Mouse (Mus musculus): ENCODE results near the gene Cdc6. TPM values are rescaled to one million over a fixed set of nuclear protein-coding genes. Genes with fewer than 3 reads are reported as not detected.
"Not testable (repeated sequence)": the region's sequence is repeated elsewhere in the genome, so short reads cannot be mapped to it uniquely, and the experiment has no call there.

The Cdc6 gene
- polyA plus RNA-seq, 1 experiment from 2014 or later: 96.3 TPM

DNA sequence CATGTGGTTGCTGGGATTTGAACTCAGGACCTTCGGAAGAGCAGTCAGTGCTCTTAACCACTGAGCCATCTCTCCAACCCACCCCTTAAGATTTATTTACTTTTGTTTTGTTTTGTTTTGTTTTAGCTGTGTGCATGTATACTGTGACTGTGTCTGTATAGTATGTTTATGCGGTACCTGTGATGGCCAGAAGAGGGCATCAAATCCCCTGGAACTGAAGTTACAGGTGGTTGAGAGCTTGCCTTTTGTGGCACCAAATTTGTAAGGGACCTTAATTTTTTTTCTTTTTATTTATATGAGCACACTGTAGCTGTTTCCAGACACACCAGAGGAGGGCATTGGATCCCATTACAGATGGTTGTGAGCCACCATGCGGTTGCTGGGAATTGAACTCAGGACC, 8.8 kb downstream of the Cdc6 start:
- H3K36me3 ChIP-seq (ENCODE audit: control insufficient read depth, insufficient read depth, low read length): peaks cover 77% of the 10 kb centered on the region
- ATAC-seq (replicated peaks; ENCODE audit: low FRiP score); DNase-seq (ENCODE audit: low spot score); H3K4me3 ChIP-seq (ENCODE audit: low read depth, low read length); H3K27me3 ChIP-seq (replicated peaks; ENCODE audit: control insufficient read depth, insufficient read depth, low read length); H3K4me2 ChIP-seq; H3K9me3 ChIP-seq (ENCODE audit: control insufficient read depth, low read length); H3K27ac ChIP-seq (ENCODE audit: low read depth, low read length); H3K9ac ChIP-seq (ENCODE audit: low read depth, low read length): not testable (repeated sequence)
- peaks cover 19% of the 10 kb centered on the region for H3K4me1 ChIP-seq (replicated peaks; ENCODE audit: control insufficient read depth, insufficient read depth, low read length)
- 92% methylated on average over 3 of the region's 3 CpGs for WGBS

DNA sequence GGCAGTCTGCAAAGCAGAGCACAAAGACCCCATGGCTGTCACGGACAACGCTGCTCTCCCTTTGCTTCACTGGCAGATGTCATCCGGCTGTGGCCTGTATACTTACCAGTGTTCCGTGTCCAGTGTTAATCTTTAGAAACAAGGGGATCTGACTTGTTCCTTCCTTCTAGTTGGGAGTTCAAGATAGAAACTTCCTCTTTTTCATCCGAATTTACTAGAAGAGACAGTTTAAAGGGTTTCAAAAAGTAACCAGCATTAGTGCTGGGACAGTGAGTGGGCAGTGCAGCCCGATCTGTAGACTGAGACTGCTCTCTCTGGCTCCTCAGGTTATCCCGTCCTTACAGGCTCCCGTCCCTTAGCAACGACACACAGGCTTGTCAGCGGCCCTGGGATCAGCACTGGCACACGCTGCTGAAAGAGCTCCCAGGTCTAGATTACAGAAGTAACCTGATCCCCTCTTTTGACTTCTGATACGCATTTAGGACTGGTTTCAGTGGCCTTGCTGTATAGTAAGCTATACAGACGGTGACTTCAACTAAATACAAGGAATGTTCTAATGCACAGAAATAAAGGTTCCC, 9.9 kb downstream of the Cdc6 start:
- ATAC-seq (replicated peaks; ENCODE audit: low FRiP score) (no peak), DNase-seq (ENCODE audit: low spot score) (no peak)
- Histone ChIP-seq H3K36me3 (ENCODE audit: control insufficient read depth, insufficient read depth, low read length) (peaks cover 71% of the 10 kb centered on the region), H3K9me3 (ENCODE audit: control insufficient read depth, low read length) (no peaks in the 10 kb centered on the region), H3K9ac (ENCODE audit: low read depth, low read length) (peak overlapping the region; percentile 16; the same call in 1 of the 2 replicates), H3K27me3 (replicated peaks; ENCODE audit: control insufficient read depth, insufficient read depth, low read length) (no peaks in the 10 kb centered on the region), H3K27ac (ENCODE audit: low read depth, low read length) (peak overlapping the region; percentile 6), H3K4me1 (replicated peaks; ENCODE audit: control insufficient read depth, insufficient read depth, low read length) (peaks cover 10% of the 10 kb centered on the region), H3K4me3 (ENCODE audit: low read depth, low read length) (no peak overlapping the region), H3K4me2 (no peak overlapping the region)
- 57% methylated on average over 13 of the region's 13 CpGs for WGBS

DNA sequence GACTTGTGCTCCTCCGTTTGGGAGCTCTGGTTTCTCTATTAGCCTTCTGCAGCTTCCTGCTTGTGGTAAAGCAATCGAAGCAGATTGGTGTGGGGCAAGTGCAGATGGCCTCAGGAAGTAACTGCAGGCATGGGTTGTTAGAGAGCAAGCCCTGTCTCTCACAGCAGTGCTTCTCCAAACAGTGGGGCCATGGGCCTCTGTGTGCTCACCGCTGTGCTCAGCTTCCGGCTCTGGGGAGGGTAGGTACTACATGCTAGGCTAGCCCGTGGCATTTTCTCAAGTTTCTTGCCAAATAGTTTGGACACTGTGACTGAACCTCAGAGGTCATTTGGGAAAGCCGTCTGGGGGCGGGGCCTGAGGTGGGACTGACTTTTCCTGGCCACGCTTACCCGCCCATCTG, 10.6 kb downstream of the Cdc6 start:
- peak; percentile 53 for ATAC-seq (replicated peaks; ENCODE audit: low FRiP score)

DNA sequence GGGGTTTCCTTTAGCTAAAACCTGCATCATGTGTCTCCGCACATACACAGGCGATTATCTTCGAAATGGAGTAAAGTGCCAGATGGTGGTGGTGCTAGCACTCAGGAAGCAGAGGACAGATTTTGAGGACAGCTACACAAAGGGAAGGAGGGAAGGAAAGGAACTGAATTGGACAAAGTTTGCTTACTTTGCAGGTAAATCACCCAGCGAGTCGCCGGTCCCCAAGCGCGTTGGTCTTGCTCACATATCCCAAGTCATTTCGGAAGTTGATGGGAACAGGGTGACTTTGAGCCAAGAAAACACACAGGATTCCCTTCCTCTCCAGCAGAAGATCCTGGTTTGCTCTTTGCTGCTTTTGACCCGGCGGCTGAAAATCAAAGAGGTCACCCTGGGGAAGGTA, 11.4 kb downstream of the Cdc6 start:
- Histone ChIP-seq H3K36me3 (ENCODE audit: control insufficient read depth, insufficient read depth, low read length) (peaks cover 61% of the 10 kb centered on the region), H3K4me1 (replicated peaks; ENCODE audit: control insufficient read depth, insufficient read depth, low read length) (peaks cover 13% of the 10 kb centered on the region), H3K9ac (ENCODE audit: low read depth, low read length) (no peak overlapping the region), H3K27ac (ENCODE audit: low read depth, low read length) (no peak overlapping the region), H3K9me3 (ENCODE audit: control insufficient read depth, low read length) (no peaks in the 10 kb centered on the region), H3K27me3 (replicated peaks; ENCODE audit: control insufficient read depth, insufficient read depth, low read length) (no peaks in the 10 kb centered on the region), H3K4me2 (no peak overlapping the region), H3K4me3 (ENCODE audit: low read depth, low read length) (no peak overlapping the region)
- WGBS: 95% methylated on average over 11 of the region's 11 CpGs
- ATAC-seq (replicated peaks; ENCODE audit: low FRiP score) (no peak), DNase-seq (ENCODE audit: low spot score) (no peak)

More for the DNA sequence above, 10.6 kb downstream of the Cdc6 start:
- 57% methylated on average over 9 of the region's 9 CpGs for WGBS
- Histone ChIP-seq H3K27me3 (replicated peaks; ENCODE audit: control insufficient read depth, insufficient read depth, low read length) (no peaks in the 10 kb centered on the region), H3K9me3 (ENCODE audit: control insufficient read depth, low read length) (no peaks in the 10 kb centered on the region), H3K4me2 (0 out of 2 replicates have a peak overlapping the region, but pooled peaks have one; percentile 5), H3K9ac (ENCODE audit: low read depth, low read length) (peak overlapping the region; percentile 16; the same call in 1 of the 2 replicates), H3K4me3 (ENCODE audit: low read depth, low read length) (no peak overlapping the region), H3K36me3 (ENCODE audit: control insufficient read depth, insufficient read depth, low read length) (peaks cover 68% of the 10 kb centered on the region), H3K27ac (ENCODE audit: low read depth, low read length) (peak overlapping the region; percentile 6), H3K4me1 (replicated peaks; ENCODE audit: control insufficient read depth, insufficient read depth, low read length) (peaks cover 10% of the 10 kb centered on the region)
- no peak for DNase-seq (ENCODE audit: low spot score)

DNA sequence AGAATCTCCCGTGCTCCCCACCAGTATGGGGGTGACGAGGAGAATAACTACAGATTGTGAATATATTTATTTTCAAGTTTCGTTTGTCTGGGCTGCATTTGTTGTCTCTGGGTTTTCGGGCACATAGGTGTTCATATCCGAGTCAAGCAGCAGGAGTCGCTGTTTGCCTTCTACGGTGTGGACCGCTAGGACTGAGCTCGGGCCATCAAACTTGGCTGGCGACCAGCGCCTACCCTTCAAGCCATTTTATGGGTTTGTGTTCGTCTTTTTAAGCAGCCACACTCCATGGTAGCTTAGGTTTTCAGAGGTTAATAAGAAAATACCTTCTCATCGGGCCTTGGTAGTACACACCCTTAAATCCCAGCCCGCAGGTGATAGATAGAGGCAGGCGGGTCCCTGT, 14.2 kb downstream of the Cdc6 start:
- ATAC-seq (replicated peaks; ENCODE audit: low FRiP score); H3K27me3 ChIP-seq (replicated peaks; ENCODE audit: control insufficient read depth, insufficient read depth, low read length); H3K27ac ChIP-seq (ENCODE audit: low read depth, low read length); H3K4me2 ChIP-seq; H3K4me3 ChIP-seq (ENCODE audit: low read depth, low read length); H3K9me3 ChIP-seq (ENCODE audit: control insufficient read depth, low read length); DNase-seq (ENCODE audit: low spot score); H3K9ac ChIP-seq (ENCODE audit: low read depth, low read length): not testable (repeated sequence)
- peaks cover 43% of the 10 kb centered on the region for H3K36me3 ChIP-seq (ENCODE audit: control insufficient read depth, insufficient read depth, low read length)
- WGBS: 69% methylated on average over 15 of the region's 15 CpGs
- peaks cover 34% of the 10 kb centered on the region for H3K4me1 ChIP-seq (replicated peaks; ENCODE audit: control insufficient read depth, insufficient read depth, low read length)

DNA sequence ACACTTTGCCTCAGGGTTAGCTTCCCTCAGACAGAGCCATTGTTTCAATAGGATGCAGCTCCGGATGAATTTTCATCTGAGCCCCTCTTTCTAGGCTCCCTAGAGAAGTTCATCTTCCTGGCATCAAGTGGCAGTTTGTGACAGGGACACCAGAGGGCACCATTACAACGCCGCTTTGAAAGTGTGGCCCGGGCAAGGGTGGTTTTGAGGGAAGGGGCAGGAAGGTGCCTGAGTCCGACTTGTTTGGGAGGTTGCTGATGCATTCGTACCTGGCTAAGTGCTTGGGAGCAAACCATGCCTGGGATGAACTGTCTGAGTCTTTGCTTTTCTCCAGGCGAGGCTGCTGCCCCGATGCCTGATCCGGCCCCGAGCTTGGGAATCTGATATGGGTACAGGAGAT, 14.7 kb downstream of the Cdc6 start:
- Histone ChIP-seq H3K4me1 (replicated peaks; ENCODE audit: control insufficient read depth, insufficient read depth, low read length) (peaks cover 34% of the 10 kb centered on the region), H3K36me3 (ENCODE audit: control insufficient read depth, insufficient read depth, low read length) (peaks cover 38% of the 10 kb centered on the region)
- not testable (repeated sequence) for H3K4me2 ChIP-seq; H3K4me3 ChIP-seq (ENCODE audit: low read depth, low read length); H3K9me3 ChIP-seq (ENCODE audit: control insufficient read depth, low read length); H3K27ac ChIP-seq (ENCODE audit: low read depth, low read length); DNase-seq (ENCODE audit: low spot score); H3K27me3 ChIP-seq (replicated peaks; ENCODE audit: control insufficient read depth, insufficient read depth, low read length); ATAC-seq (replicated peaks; ENCODE audit: low FRiP score); H3K9ac ChIP-seq (ENCODE audit: low read depth, low read length)
- WGBS: 64% methylated on average over 10 of the region's 10 CpGs

DNA sequence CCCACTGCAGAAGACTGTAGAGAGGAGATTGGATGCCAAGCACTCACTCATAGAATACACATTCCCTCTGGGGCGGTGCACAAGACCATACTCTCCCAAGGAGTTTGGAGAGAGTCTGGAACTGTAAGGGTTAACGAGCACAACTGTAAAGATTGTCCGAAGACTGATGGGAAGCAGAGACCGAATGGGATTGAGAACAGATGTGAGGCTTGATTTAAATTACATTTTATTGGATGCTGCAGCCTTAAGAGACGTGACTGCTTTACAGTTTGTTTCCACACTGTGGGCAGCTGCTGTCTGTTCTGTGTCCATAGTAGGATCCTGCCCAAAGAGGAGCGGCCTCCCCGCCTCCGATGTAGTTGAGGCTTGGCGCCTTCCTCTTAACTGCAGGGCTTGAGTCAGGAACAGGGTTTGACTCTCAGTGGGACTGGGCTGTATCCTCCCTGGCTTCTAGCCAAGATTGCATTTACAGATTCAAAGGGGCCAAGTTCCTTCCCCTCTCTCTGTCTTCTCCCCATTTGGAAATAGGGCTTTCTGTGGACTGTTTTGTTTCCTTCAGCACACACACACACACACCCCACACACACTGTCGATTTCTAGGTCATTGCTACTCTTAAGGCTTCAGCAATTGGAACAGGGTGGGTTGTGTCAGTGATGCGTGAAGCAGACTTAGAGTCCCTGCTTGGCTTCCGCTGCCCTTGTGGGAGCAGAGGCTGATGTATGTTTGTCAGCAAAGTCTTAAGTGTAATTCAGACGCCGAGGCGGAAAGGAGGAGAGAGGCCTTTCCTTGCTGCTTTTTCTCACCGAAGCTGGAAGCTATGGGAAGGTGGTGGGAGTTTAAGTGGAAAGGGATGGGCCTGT, 15.5 kb downstream of the Cdc6 start:
- Histone ChIP-seq H3K36me3 (ENCODE audit: control insufficient read depth, insufficient read depth, low read length) (peaks cover 32% of the 10 kb centered on the region), H3K4me1 (replicated peaks; ENCODE audit: control insufficient read depth, insufficient read depth, low read length) (peaks cover 36% of the 10 kb centered on the region)
- not testable (repeated sequence) for DNase-seq (ENCODE audit: low spot score); H3K4me3 ChIP-seq (ENCODE audit: low read depth, low read length); H3K9me3 ChIP-seq (ENCODE audit: control insufficient read depth, low read length); ATAC-seq (replicated peaks; ENCODE audit: low FRiP score); H3K27ac ChIP-seq (ENCODE audit: low read depth, low read length); H3K4me2 ChIP-seq; H3K9ac ChIP-seq (ENCODE audit: low read depth, low read length); H3K27me3 ChIP-seq (replicated peaks; ENCODE audit: control insufficient read depth, insufficient read depth, low read length)
- WGBS: 71% methylated on average over 16 of the region's 16 CpGs

DNA sequence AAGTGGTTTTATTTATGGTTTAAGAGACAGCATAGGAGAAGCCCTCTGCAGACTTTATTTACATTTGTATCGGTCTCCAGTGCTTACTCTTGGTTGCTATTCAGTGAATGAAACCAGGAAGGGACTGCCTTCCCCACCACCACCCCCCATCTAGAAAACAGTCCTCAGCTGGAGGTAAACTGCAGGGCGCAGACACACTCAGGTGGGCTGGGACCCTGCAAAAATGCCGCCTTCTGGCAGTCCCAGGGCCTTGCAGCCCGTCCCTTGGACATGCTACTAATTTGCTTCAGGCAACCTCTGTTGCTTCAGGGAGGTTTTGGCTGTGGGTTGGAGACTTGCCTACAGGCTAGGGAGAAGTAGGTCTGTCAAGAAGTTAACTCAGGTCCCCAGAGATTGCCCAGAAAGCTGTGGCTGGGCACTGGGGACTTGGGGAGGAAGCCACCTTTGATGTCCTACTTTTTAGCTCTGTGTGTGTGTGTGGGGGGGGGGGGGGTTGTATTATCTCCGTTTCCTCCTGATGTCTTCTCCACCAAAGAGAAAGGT, 17.1 kb downstream of the Cdc6 start:
- H3K4me2 ChIP-seq: no peak overlapping the region; the same call in 1 of the 2 replicates
- H3K9ac ChIP-seq (ENCODE audit: low read depth, low read length): no peak overlapping the region
- H3K27me3 ChIP-seq (replicated peaks; ENCODE audit: control insufficient read depth, insufficient read depth, low read length): no peaks in the 10 kb centered on the region; the same call in 1 of the 2 replicates
- H3K4me1 ChIP-seq (replicated peaks; ENCODE audit: control insufficient read depth, insufficient read depth, low read length): peaks cover 43% of the 10 kb centered on the region
- H3K9me3 ChIP-seq (ENCODE audit: control insufficient read depth, low read length): no peaks in the 10 kb centered on the region
- DNase-seq (ENCODE audit: low spot score) (no peak), ATAC-seq (replicated peaks; ENCODE audit: low FRiP score) (no peak)
- peaks cover 18% of the 10 kb centered on the region for H3K36me3 ChIP-seq (ENCODE audit: control insufficient read depth, insufficient read depth, low read length)
- H3K27ac ChIP-seq (ENCODE audit: low read depth, low read length): peak overlapping the region; percentile 19; the same call in 1 of the 2 replicates
- 50% methylated on average over 5 of the region's 5 CpGs for WGBS
- no peak overlapping the region for H3K4me3 ChIP-seq (ENCODE audit: low read depth, low read length)

Data from liver, embryonic 11.5 days (tissue).